Mouse (Mus musculus) bone marrow macrophage, adult 2 months (primary cell): ENCODE measurements around the gene Olfr368. TPM values are rescaled to one million over a fixed set of nuclear protein-coding genes. Genes with fewer than 3 reads are reported as not detected.

Source experiments
- H3K27ac ChIP-seq: 2 replicates; pipeline ENCODE4 v1.5.1; 2012; ENCODE audit warnings: low read depth, low read length; ENCODE audit not compliant: insufficient read depth
- H3K4me1 ChIP-seq: 2 replicates; pipeline ENCODE4 v1.6.1; 2012; ENCODE audit warnings: low read length; ENCODE audit not compliant: control insufficient read depth, insufficient read depth
- H3K4me3 ChIP-seq: 2 replicates; pipeline ENCODE4 v1.5.1; 2012; ENCODE audit warnings: mild to moderate bottlenecking, low read length, moderate library complexity; ENCODE audit not compliant: insufficient read depth
- CTCF ChIP-seq: IDR thresholded peaks from 2 replicates; pipeline ENCODE4 v1.5.1; 2012; ENCODE audit warnings: low read depth, mild to moderate bottlenecking, low read length, moderate library complexity
- POLR2A ChIP-seq: IDR thresholded peaks from 2 replicates; pipeline ENCODE4 v1.6.1; 2012; ENCODE audit warnings: mild to moderate bottlenecking, low read depth, low read length, borderline replicate concordance
- polyA plus RNA-seq: library from polyadenylated mRNA; stranded (reverse); fragments of >200 nt; gene quantifications from 2 replicates; pipeline ENCODE4 v1.2.4, GENCODE M21; 2012; ENCODE audit not compliant: missing spikeins, insufficient read depth, insufficient read length

Gene Olfr368
- polyA plus RNA-seq, 1 experiment: not detected

- no peak for TF ChIP-seq POLR2A
- TF ChIP-seq CTCF: no peak
- Histone ChIP-seq H3K4me3 (no peak overlapping the region), H3K27ac (no peak overlapping the region), H3K4me1 (peaks cover 10% of the 10 kb centered on the region)
Observed at GRCm38 (mm10) chr2:37380189-37380588, 53.9 kb downstream of the Olfr368 start.

Other genes starting within 250 kb of the Olfr368 start
- gene Olfr361, start 237.2 kb upstream of the Olfr368 start, polyA plus RNA-seq: not detected in 2 replicates
- not detected in 2 replicates for gene Olfr362, start 208.6 kb upstream of the Olfr368 start, polyA plus RNA-seq
- gene Olfr364-ps1, start 187.2 kb upstream of the Olfr368 start, polyA plus RNA-seq: not detected in 2 replicates
- not detected in 2 replicates for gene Olfr365, start 138.3 kb upstream of the Olfr368 start, polyA plus RNA-seq
- not detected in 2 replicates for gene Olfr366, start 114.9 kb upstream of the Olfr368 start, polyA plus RNA-seq
- 47.3 and 50.3 TPM in 2 replicates for gene Pdcl, start 32.8 kb downstream of the Olfr368 start, polyA plus RNA-seq
- 28.4 and 34.9 TPM in 2 replicates for gene Rc3h2, start 96.4 kb downstream of the Olfr368 start, polyA plus RNA-seq
- 7.2 and 9.2 TPM in 2 replicates for gene Zbtb26, start 116.6 kb downstream of the Olfr368 start, polyA plus RNA-seq
- gene Zbtb6, start 116.7 kb downstream of the Olfr368 start, polyA plus RNA-seq: 14.2 and 14.6 TPM in 2 replicates
- 34.3 and 35.0 TPM in 2 replicates for gene Rabgap1, start 116.8 kb downstream of the Olfr368 start, polyA plus RNA-seq
- 2.1 and 2.3 TPM in 2 replicates for gene Gpr21, start 189.8 kb downstream of the Olfr368 start, polyA plus RNA-seq